Mouse (Mus musculus) intestine, postnatal 0 days (tissue): ENCODE data around the gene Coa3. TPM values are rescaled to one million over a fixed set of nuclear protein-coding genes. Genes with fewer than 3 reads are reported as not detected.

Source experiments
- ATAC-seq: fragments of 200-750 bp; cut with Nextera tagmentation; 2 replicates; pipeline ENCODE4 v1.8.0; 2017; ENCODE audit warnings: mild to moderate bottlenecking, moderate TSS enrichment, moderate library complexity
- H3K27ac ChIP-seq: fragments of 300-500 bp; sonication (generic); 2 replicates; pipeline ENCODE4 v1.5.1; 2014; ENCODE audit warnings: mild to moderate bottlenecking, low read depth, low read length, moderate library complexity
- H3K27me3 ChIP-seq: fragments of 300-500 bp; sonication (generic); replicated peaks from 2 replicates; pipeline ENCODE4 v1.6.1; 2014; ENCODE audit warnings: low read length, mixed read lengths; ENCODE audit not compliant: control insufficient read depth, insufficient read depth
- H3K36me3 ChIP-seq: fragments of 300-500 bp; sonication (generic); 2 replicates; pipeline ENCODE4 v1.6.1; 2014; ENCODE audit warnings: mild to moderate bottlenecking, moderate library complexity; ENCODE audit not compliant: control insufficient read depth, insufficient read depth
- H3K4me1 ChIP-seq: fragments of 300-500 bp; sonication (generic); replicated peaks from 2 replicates; pipeline ENCODE4 v1.6.1; 2014; ENCODE audit warnings: antibody characterized with exemption, low read length, mixed read lengths; ENCODE audit not compliant: control insufficient read depth, insufficient read depth
- H3K4me2 ChIP-seq: fragments of 300-500 bp; sonication (generic); replicated peaks from 2 replicates; pipeline ENCODE4 v1.6.1; 2014; ENCODE audit warnings: low read depth, mild to moderate bottlenecking, moderate library complexity
- H3K4me3 ChIP-seq: fragments of 300-500 bp; sonication (generic); 2 replicates; pipeline ENCODE4 v1.5.1; 2014; ENCODE audit warnings: low read depth, low read length
- H3K9ac ChIP-seq: fragments of 300-500 bp; sonication (generic); 2 replicates; pipeline ENCODE4 v1.6.1; 2014; ENCODE audit warnings: mild to moderate bottlenecking, low read depth, low read length
- H3K9me3 ChIP-seq: fragments of 300-500 bp; sonication (generic); 2 replicates; pipeline ENCODE4 v1.6.1; 2016; ENCODE audit warnings: mixed run types; ENCODE audit not compliant: control insufficient read depth
- CTCF ChIP-seq: sonication (generic); IDR thresholded peaks from 2 replicates; pipeline ENCODE4 v1.5.1; 2016; ENCODE audit warnings: low read depth, mild to moderate bottlenecking, control low read depth, antibody characterized with exemption, moderate library complexity
- WGBS: fragments of 180-500 bp; shearing (Covaris S2); extraction: QIAGEN DNeasy Blood & Tissue Kit; methylation state at CpG from one replicate; pipeline ENCODE4 v1.1.7; 2014; 5-methylcytosine and 5-hydroxymethylcytosine counted together
- polyA plus RNA-seq: library from polyadenylated mRNA; unstranded; fragments of >200 nt; fragmentation: Nextera tagmentation; extraction: Ambion mirVana; gene quantifications from 2 replicates; pipeline ENCODE4 v1.2.1, GENCODE M21; 2015

Coa3 gene
- polyA plus RNA-seq, 1 experiment from 2014 or later = 276 TPM

DNA sequence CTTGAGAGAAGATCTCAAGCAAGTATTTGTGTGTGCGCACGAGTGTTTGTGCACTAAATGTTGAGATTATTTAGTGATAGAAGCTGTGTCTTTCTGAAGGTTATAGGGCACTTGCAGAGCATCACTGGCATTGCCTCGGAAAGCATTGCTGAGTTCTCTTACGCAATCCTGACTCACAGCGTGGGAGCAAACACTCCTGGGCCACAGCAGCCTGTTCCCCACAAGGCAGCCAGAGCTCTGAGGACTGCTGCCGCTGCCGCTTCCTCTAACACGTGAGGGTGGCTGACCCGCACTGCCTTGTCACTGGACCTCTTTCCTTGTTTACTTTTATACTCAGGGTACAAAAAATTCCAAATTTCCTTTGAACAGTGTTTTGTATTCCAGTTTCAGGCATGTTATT is 8.4 kb upstream of the Coa3 start:
- no peak overlapping the region for H3K4me3 ChIP-seq
- peaks cover 53% of the 10 kb centered on the region for H3K36me3 ChIP-seq
- ATAC-seq = no peak
- H3K4me2 ChIP-seq = no peak overlapping the region
- no peak overlapping the region for H3K9ac ChIP-seq
- 69% methylated on average over 9 of the region's 9 CpGs for WGBS
- TF ChIP-seq CTCF = no peak
- H3K27ac ChIP-seq = no peak overlapping the region
- no peaks in the 10 kb centered on the region for H3K4me1 ChIP-seq
- H3K27me3 ChIP-seq = no peaks in the 10 kb centered on the region
- no peaks in the 10 kb centered on the region for H3K9me3 ChIP-seq

DNA sequence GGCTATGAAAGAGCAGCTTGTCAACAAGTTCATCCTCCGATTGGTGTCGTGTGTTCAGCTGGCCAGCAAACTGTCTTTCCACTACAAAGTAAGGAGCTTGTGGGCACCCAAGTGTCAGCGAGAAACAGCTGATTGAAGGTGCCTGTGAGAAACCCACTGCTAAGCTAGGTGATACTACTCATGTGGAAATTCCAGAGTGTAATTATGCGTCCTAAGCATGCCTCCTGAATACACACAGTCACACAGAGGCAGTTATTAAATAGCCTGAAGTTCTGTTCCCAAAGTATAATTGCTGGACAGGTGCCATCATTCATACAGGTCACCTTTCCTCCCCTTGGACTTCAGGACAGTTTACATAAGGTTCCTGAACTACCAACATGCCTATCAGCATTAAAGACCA is 4.9 kb upstream of the Coa3 start:
- no peak for ATAC-seq
- H3K36me3 ChIP-seq = peaks cover 18% of the 10 kb centered on the region
- no peak overlapping the region for H3K27ac ChIP-seq
- no peaks in the 10 kb centered on the region for H3K4me1 ChIP-seq
- H3K4me2 ChIP-seq = no peak overlapping the region
- no peak for TF ChIP-seq CTCF
- no peak overlapping the region for H3K4me3 ChIP-seq
- no peaks in the 10 kb centered on the region for H3K9me3 ChIP-seq
- no peak overlapping the region for H3K9ac ChIP-seq
- 65% methylated on average over 4 of the region's 4 CpGs for WGBS
- H3K27me3 ChIP-seq = no peaks in the 10 kb centered on the region

DNA sequence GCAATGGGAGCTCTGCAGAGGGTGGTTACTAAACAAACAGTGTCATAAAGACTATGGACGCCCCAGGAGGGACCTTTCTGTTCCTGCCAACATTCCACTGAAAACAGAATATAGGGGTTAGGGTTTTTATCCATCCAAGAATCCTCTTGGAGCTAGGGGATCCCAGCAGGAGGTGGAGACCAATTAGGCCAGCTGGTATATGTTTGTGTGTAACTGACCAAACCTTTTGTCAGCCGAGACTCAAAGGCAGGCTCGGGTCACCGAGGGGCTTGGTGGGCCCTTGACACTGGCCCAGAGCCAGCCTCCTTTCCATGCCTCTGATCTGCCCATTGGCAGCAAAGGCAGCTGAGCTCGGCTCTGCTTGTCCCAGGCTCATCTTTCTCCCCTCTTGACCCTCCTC is 4.0 kb upstream of the Coa3 start:
- WGBS = 46% methylated on average over 5 of the region's 5 CpGs
- no peak for ATAC-seq
- Histone ChIP-seq H3K4me1 (0 out of 2 replicates have a peak, but pooled peaks cover 2% of the 10 kb centered on the region), H3K27me3 (no peaks in the 10 kb centered on the region), H3K36me3 (peaks cover 13% of the 10 kb centered on the region; the same call in 1 of the 2 replicates), H3K9ac (no peak overlapping the region), H3K9me3 (no peaks in the 10 kb centered on the region), H3K4me2 (no peak overlapping the region), H3K27ac (no peak overlapping the region), H3K4me3 (no peak overlapping the region)
- no peak for TF ChIP-seq CTCF

DNA sequence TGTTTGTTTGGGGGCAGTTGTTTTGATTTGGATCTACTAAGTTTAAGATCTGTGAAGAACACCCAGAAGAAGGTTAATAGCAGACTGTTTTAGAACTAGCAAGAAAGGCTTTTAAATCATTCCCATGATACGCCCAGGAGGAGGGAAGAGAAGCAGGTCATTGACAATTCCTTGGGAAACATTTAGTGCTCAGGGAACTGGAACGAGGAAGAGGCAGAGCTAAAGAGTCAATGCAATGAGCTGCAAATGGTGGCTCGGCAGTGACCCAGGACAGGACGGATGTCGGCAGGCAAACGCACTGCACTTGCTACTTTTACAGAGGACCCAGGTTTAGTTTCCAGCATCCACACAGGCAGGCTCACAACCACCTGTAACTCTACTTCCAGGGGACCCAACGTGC is 1.9 kb upstream of the Coa3 start:
- Histone ChIP-seq H3K4me1 (peaks cover 18% of the 10 kb centered on the region), H3K27ac (no peak overlapping the region), H3K36me3 (peaks cover 4% of the 10 kb centered on the region; the same call in 1 of the 2 replicates), H3K27me3 (no peaks in the 10 kb centered on the region), H3K9me3 (no peaks in the 10 kb centered on the region), H3K9ac (no peak overlapping the region), H3K4me3 (no peak overlapping the region), H3K4me2 (no peak overlapping the region)
- WGBS = 63% methylated on average over 7 of the region's 7 CpGs
- TF ChIP-seq CTCF = no peak
- ATAC-seq = no peak

DNA sequence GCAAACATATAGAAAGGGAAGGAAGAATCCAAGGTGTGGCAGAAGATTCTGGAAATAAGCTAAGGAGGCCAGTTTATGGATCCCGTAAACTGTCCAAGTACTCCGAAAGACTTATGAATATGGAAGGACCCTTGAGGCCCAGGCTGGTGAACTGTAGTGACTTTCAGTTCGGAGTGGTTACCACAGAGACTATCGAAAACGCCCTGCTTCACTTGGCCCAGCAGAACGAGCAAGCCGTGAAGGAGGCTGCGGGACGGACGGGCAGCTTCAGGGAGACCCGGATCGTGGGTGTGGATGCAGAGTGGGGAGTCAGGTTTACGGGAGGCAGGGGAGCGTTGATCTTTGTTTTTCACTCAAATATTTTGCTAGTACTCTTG is 267 bp upstream of the Coa3 start:
- Histone ChIP-seq H3K36me3 (no peaks in the 10 kb centered on the region; the same call in 1 of the 2 replicates), H3K9ac (peak overlapping the region; percentile 76), H3K4me2 (peak overlapping the region; percentile 75), H3K27ac (no peak overlapping the region), H3K27me3 (no peaks in the 10 kb centered on the region), H3K4me3 (peak overlapping the region; percentile 89), H3K4me1 (peaks cover 18% of the 10 kb centered on the region), H3K9me3 (no peaks in the 10 kb centered on the region)
- peak; percentile 8; the same call in 1 of the 2 replicates for ATAC-seq
- no peak; the same call in 1 of the 2 replicates for TF ChIP-seq CTCF
- 63% methylated on average over 14 of the region's 14 CpGs for WGBS

DNA sequence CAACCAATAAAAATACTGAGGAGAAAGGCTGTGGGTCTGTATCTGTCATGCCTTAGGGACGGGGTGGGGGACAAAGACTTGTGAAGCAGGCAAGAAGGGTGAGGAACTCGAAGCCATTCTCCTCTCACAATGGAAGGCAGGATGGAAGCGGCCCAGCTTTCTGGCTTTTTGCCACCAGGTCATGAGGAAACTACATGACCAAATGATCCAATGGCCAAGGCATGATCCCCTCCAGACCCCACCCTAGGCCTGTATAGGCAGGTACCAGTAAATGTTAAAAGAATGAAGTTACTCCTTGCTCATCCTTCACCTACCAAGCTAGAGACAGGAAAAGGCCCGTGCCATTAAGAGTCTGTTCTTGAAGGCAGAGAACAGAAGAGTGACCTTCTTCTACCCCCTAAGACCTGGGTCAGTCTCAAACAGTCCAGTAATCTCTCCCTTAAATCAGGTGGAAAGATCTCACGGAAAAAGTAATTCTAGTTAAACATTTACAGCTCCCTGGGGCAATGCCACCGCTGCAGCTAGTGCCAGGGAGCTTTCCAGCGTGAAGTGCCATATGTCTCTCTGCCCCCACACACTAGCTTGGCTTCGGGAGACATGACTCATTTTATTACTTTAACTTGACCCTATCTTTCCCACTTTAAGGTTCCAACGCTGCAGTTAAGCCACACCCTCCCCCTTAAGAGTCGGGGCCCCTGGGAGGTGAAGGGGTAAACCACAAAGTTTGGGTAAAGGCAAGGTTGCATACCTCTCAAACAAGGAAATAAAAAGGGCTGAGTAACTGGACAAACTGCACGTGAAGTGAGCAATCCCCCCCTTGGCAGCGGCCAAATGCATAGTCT is 1.3 kb downstream of the Coa3 start:
- ATAC-seq = peak; percentile 66
- peak overlapping the region; percentile 84 for H3K27ac ChIP-seq
- H3K4me2 ChIP-seq = peak overlapping the region; percentile 75
- peaks cover 18% of the 10 kb centered on the region for H3K4me1 ChIP-seq
- 36% methylated on average over 12 of the region's 12 CpGs for WGBS
- H3K36me3 ChIP-seq = no peaks in the 10 kb centered on the region; the same call in 1 of the 2 replicates
- no peaks in the 10 kb centered on the region for H3K27me3 ChIP-seq
- no peak for TF ChIP-seq CTCF
- no peaks in the 10 kb centered on the region for H3K9me3 ChIP-seq
- peak overlapping the region; percentile 76; the same call in 1 of the 2 replicates for H3K9ac ChIP-seq
- peak overlapping the region; percentile 89 for H3K4me3 ChIP-seq
